Mouse (Mus musculus) layer of hippocampus, adult 9-10 months (tissue): ENCODE data around the gene Ikzf1.

Source experiments
- DNase-seq: peaks from one replicate; pipeline ENCODE4 v3.0.0; 2022; ENCODE audit warnings: low spot score

Gene Ikzf1

DNA sequence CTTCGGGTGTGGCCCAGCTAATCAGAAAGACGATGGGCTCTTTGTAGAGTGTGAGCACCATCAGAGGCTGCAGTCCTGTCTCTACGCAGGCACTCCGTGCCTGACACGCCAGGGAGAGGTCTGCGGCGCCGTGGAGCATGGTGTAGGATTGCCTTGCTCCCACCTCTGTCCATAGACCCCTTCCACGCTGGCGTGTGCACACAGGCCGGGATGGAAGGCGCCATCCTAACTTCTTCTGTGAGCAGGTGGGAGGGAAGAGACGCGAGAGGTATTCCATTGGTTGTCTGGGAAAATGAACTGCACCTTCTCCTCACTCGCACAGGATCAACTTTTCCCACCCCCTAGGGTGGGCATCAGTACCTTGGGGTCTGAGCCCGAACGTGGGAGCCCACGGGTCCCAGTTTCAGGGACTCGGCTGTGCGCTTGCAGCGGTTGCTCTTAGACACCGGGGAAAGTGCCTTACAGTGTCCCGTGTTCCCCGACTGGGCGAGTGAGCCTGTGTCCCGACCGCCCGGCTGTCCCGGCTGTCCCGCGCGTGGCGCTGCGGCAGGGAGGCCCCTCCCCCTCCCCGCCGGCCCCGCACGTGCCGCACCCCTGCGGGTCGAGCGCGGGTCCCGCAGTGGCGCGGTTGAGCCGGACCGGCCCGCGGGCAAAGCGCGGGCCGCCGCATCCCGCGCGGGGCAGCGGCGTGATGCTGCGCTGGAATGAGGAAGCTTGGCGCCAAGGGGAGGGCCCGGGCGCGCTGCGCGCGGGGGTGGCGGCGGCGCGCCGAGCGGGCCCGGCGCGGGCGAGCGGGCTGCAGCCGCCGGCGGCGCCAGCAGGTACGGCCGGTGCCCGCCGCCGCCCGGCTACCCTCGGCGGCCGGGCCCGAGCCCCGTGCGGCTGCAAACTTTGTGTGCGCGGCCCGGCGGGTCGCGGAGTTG, at the start of gene Ikzf1:
Gene Ikzf1, plus strand, starts transcription at position 74 of the 923 bp plus-strand sequence.
- no peak for DNase-seq

DNA sequence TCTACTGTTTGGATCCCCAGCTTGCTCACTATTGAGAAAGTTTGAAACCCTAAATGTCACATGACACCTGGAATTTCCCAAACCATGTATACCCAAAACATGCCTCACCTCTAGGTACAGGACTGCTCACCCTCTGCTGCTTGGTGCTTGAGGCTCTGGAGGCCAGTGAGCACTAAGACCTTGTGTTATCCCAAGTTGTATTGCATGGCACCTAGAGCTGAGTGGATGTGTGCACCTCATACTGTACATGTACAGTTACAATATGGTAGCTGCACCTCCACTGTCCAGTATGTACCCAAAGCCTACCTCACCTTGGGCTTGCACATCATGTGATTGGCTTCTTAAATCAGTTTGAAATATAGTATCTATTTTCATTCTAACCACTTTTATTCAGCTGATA, 40.5 kb upstream of the Ikzf1 start:
- no peak for DNase-seq

DNA sequence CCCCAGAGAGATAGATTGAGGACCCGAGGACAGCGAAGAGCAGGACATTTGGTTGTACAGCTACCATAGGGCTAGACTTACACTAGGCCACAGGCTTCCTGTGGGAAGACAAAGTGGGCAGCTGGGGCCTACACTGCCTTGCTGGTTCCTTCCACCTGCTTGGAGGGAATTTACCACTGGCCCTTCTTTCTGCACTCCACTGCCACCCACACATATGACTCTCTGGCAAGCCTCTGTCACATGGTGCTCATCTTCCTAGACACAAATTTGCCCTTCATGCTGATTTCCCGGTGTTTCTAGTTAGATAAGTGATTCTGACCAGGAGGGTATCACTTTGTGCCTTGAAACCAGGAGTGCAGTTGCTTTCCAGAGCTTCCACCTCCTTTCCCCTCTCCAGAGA, 28.4 kb upstream of the Ikzf1 start:
- DNase-seq, result no peak

DNA sequence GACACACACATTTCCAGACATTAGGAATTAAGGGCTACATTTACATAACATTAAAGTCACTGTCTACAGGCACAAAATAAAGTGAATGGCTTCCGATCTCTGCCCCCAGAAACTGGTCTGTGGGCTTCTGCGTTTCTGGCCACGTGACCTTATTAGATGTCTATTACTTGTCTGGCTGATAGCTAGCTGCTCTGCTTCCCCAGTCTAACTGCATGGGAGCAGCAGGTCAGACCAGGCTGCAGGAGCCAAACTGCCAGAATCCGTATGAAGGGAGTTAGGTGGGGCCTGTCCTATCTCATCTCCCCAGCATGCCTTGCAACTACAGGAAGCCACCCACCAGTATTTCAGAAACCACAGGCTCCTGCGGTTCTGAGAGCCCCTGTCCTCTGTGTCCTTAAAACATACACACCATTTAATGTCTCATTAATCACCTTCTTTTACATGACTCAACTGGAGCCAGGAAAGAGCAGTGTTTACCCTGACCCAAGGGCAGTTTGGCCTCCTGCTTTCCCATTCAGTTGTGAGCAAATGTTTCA, 27.7 kb upstream of the Ikzf1 start:
- DNase-seq, result no peak

DNA sequence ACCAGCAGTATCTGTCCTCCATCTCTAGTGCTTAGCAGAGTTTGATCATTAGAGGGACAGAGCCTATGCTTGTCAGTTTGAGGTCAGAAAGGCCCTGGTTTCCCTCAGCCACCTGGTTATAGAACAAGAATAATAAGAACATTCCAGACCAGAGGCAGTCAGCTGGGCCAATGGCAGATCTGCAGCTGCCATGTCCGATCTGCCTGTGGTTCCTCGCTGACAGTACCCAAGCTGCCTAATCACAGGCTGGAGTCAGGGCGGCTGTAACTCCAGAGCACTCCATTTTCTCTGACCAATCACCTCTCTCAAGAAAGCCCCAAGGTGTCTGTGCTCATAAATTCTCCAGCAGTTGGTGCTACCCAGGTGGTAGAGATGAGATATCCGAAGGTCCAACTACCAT, 27.2 kb upstream of the Ikzf1 start:
- no peak for DNase-seq

DNA sequence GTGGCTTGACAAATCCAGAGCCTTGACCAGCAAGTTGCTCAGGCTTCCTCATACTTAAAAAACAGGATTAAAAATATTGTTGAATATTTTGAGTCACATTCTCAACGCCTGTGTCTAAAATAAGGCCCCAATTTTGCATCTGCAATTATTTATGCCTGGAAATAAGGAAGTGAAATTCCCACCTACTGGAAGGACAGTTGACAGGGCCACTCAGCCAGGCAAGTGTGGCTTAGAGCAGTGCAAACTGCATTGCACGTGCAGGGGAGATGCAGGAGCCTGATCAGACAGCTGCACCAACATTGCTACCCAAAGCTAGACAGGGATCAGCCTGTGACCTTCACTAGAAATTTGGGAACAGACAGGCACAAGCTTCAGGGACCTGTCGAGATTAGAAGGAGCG, 26.0 kb upstream of the Ikzf1 start:
- no peak for DNase-seq

DNA sequence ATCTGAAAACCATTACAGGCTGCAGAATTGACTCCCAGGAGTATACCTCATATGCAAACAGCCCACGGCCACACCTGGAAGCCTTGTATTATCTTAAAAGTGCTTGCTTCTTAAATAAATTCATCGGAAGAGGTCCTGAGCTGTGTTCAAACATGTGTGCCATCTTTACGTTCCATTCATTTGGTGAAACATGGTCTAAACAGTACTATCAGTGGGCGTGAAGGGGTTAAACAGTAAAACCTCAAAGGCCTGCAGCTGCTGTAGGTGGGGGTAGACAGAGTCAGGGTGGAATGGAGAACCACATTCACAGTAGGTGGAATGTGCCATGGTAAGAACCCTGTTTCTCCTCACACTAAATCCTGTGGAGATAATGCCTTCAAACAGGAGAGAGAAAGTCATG, 24.2 kb upstream of the Ikzf1 start:
- no peak for DNase-seq

DNA sequence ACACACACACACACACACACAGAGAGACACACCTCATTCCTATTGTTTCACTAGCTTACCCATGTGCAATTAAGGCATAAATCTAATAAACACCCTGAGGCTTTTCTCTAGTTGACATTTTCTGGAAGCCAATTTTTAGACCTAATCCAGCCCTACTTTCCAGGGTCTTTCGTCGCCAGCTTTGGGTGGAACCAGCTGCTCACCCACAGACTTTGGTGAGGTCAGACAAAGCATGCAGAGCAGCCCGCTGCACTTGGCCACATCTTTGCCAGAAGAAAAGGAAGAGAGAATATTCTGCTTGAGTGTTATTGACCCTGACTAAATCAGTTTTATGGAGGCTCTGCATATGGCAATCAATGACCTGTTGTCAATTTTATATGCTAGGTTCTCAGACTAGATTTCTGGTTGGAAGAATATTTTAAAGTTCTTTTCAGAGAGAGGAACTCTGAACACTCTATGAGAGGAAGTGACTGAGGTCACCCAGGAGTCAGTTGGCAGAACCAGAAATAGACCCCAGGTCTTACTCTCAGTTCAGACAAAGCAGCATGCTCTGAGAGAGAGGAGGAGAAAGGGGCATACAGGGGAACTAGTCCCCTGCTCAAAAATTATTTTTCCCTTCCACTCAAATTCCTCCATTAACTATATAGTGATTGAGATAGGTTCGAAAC, 17.4 kb upstream of the Ikzf1 start:
- no peak for DNase-seq

DNA sequence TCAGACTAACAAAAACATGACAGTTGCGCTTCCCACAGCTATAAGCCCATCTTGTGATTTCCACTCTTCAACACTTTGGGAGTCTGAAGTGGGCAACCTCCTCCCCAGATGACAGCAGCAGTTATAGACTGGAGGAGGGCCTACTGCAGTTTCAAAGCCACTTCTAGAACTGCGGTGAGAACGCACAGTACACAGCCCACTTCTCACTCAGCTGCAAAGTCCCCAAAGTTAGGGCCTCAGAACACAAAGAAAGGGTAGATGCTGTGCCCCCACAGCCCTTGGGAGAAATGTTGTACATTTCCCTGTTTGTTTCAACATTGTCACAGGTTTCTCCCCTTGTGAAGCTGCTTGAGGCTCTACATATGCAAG, 16.9 kb upstream of the Ikzf1 start:
- DNase-seq, result no peak

DNA sequence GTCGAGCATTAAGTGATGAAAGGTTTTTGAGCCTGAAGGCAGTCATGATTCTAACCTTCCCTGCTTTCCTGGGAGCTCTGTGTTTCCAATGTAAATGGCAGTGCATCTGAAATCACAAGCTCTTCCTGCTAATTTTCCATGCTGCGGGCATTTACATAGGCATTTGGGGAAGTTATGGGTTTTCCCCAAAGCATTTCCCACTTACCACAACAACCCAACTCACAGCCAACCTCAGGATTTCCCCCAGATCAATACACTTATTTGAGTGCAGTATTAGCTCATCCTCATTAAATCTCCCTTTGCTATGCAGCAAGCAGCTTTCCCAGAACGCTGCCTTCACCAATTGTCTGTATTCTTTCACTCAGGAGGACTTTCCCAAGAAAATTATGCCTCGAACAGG, 11.8 kb upstream of the Ikzf1 start:
- no peak for DNase-seq

DNA sequence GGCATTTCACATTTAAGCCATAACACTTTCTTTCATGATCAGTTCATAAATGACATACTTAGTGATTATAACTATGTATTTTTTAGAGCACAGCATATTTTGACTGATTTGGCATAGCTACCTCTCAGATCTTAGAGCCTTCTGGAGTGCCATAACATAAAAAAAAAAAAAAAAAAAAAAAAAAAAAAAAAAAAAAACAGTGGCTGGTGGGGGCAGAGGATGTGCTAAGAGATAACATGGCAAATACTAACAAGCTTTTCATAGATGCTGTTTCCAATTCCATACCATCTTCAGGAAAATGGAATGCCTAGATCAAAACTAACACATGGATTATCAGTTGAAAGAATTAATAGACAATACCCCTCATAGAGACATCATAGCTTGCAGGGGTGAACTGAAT, 9.7 kb upstream of the Ikzf1 start:
- no peak for DNase-seq

DNA sequence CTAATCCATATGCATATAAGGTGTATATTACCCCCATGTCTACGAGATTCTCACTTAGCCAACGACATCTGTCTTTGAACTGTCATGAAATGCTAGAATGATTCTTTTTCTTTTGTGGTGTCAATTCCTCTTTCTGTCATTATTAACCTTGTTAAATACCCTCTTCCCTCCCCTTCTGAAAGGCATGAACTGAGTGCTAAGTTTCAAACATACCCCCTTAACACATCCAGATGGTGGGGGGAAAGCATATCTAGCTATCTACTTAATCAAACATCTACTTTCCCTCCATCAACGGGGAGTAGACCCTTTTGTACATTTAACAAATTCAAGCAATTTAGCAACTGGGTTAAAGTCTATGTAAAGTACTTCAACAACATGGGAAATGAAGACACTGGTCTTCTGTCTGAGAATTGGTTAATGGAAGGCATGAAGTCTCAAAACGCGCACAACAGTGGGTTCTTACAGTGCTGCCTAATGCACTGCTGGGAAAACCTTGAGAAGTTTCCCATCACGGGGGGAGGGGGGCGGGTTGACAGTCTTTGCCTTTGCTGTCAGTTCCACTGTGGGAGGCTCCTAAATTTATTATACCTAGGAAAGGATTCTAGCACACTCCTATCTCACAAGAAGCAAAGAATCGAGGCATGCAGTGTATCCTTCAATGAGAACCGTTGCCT, 8.6 kb upstream of the Ikzf1 start:
- DNase-seq, result no peak

DNA sequence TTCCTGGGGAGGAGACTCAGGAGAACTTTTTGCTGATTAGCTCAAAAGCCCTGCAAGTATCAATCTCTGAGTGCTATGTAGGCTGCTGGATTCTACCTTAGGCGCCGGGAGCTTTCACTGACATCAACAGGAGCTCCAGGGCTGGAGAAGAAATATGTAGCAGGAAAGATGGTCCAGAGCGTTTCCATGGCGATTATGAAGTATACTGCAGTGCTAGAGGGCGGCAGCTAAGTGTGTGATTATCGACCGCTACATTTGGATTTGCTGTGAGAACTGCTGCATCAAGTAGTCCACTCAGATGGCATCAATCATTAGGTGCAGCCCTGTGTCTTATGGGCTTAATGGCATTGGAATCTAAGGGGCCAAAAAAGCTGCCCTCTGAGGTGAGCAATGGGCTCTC, 7.6 kb upstream of the Ikzf1 start:
- DNase-seq, result no peak

DNA sequence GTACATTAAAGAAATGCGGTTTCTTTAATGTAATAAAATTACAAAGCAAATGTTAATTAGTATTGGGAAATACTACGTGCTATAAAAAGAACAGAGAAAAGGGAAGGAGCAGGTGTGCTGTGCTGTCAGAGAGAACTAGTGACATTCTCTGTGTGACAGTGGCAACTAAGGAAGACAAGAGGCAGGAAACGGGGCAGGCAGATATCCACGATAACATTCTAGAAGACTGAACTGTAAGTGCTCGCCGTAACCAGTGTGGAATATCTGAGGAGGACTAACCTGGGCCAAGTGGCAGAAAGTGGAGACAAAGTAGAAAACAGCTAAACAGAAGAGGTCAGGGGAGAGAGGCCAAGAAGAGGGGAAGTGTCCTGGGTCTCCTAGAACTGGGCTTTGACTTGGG, 5.8 kb upstream of the Ikzf1 start:
- no peak for DNase-seq

DNA sequence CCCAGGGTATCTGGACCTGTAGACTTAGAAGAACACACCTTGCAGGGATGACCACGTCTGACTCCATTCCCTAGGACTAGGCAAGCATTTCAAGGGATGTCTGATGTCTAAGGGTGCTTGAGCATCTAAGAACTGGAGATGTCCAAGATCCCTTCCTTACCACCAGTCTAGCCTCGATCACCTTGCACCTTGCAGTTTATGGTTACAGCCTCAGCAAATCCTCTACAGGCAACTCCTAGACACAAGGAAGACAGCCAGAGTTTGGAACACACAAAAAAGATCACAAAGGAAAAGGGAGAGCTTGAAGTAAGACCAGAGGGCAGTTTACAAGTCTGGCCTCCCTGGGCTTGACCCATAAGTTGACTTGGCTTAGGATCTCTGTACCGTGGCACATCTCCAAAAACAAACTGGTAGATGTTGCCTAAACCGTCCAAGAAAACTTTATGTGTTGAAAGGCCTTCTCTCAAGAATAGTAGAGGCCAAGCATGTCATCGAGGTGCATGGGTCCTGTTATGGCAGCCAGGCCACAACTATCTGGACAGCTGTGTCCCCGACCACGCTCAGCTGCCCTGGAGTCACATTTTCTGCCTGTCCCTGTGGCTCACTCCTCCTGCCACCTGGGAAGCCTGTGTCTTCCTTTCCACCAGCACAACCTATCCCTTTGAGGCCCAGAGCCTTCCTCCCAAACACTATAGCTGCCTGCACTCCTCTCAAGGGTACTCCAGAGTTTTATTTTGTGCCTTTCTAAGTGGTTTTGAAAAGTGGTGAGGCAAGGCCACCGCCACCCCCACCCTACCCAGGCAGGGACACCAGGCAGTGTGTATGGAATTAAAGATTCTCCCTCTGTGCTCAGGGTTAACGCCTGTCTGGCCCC, 510 bp upstream of the Ikzf1 start:
- DNase-seq, result no peak

DNA sequence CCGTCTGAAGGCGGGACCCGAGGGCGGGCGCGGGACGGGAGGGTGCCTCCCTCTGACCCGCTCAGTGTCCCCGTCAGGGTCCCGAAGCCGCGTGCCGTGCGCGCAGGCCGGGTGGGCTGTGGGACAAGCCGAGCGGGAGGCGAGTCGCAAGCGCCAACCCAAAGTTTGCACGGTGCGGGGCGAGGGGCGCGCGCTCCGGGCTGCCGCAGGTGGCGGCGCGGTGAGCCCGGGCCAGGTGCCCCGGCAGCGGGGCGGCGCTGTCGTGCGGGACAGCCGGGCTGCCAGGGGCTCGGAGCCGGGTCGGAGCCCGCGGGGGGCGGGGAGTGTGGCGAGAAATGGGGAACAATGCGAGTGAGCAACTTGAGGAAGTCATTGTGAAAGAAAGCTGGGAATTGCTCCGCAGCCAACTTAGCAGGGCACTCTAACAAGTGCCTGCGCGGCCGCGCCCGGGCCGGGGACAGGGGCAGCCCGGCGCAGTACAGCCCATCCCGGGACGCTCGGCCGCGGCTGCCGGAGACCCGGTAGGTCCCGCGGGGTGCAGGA, 1.1 kb downstream of the Ikzf1 start:
- no peak for DNase-seq

DNA sequence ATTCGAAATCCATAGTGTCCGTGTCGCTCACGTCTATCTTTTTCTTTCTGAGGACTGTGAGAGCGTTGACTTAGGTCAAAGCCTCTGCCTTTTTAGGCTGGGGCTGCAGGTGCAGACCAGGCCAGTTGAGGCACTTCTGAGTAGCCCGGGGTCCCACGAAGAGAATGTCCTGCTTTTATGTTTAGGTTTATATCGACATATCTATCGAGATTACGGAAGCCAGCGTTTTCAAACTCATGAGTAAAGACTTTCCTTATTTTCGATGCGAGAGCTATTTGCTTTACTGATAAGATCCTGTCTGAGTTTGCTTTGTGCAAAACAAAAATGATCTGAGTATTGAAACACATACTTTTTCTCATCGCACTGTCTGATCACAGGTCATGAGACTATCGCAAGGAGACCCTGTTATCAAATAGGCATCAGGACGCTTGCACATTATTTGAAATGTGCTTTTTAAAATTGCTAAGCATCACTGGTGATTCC, 1.8 kb downstream of the Ikzf1 start:
- DNase-seq, result no peak

DNA sequence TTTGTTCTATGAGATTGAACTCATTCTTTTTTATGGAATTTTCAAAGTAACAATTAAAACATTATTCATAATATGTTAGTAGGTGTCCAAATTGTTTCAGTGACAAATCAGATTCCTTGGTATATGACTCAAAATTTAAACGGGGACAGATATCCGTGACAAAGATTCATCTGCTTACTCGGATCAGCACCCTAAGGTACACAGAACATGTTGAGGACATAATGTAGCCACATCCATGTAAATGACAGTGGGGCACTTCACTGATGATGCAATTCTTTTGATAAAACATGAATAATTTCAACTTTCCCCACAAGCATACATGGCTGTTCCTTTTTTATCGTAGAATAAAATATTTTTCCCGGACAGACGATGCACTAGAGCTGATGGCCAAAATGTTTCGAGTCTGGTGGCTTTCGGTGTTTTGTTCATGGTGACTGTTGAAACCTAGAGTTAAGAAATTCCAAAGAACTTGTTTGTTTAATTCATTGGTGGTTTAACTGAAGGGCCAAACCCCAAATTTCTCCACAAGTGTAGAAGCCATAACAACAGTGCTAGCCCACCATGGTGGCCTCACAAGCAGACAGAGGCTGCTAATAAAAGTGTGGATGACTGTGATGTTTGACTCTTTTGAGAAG, 2.9 kb downstream of the Ikzf1 start:
- no peak for DNase-seq

DNA sequence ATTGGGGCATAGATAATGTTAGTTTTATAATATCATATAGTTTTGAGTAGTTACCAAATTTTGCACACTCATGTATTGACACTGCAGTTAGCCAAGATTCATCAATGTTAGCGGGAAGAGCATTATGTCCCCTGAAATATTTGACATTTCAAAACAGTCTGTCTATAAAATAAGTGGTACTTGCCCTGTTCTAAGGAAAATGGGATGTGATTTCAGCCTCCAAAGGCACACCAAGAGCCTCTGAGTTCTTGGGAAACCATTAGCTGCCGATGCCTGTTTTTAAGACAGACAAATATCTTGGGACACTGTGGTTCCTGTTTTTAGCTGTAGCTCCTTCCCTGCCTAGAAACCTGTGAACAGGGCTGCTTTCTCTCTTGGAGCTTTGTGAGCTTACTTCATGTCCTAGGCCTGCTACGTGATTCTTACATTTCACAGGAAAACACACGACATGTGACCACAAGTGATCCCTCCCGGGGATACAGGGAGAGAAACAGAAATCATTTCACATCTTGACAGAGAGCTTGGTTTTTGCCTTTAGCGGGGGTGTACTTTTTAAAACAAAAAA, 4.0 kb downstream of the Ikzf1 start:
- no peak for DNase-seq

DNA sequence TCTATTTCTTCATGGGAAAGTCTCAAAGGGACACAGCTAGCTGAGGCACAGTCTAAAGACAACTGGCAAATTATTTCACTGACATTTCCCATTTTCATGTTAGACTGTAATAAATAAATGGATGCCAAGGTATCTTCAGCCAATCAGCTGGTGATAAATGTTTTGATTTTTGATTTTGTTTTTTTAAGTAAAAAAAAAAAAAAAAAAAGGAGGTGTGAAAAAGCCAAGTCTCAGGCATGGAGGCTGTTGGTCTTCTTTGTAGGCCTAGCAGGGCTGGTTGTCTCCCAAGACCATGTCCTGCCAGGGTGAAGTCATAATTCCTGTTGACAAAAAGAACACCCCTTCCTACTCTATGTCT, 4.9 kb downstream of the Ikzf1 start:
- no peak for DNase-seq
